In the genomic region with DNA sequence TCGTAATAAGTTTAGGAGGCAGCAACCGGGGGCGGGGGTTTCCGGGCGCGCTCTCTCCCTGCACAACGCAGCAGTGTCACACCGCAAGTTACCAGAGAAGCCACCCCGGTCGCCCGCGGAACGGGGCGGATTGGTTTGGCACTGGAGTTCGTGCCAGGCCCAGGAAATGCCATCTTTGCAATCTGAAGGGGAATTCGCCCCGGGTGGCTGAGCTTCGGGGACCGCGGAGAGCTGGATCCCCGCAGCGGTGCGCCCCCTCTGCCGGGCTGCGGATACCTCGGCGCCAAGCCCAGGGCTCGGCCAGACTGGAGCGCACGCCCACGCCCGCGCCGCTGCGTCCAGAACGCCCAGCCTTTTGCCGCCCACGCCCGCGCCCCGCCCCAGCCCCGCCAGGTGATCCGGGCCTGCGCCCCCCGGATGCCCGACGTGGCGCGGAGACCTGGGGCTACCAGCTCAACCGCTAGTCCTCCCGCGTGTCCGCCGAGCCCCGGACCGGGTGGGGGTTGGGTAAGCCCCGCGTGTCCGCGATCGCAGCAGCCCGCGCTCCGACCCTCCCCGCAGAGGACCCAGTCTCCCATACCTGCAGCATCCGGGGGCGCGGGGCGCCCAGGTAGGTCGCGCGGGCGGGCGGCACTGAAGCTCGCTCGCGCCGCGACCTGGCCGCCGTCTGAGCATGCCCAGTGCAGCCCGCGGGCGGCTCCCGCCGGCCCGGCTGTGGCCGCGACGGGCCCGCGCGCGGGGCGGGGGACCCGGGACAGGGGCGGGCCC, we compare ENCODE assay signal across 8 mouse cellular contexts. TPM values are rescaled to one million over a fixed set of nuclear protein-coding genes. Genes with fewer than 3 reads are reported as not detected.
DNase-seq lines count a peak whose midpoint lies in the region; ATAC-seq and TF ChIP-seq lines count a peak whose summit lies in the region.

No protein-coding gene starts in this region.

- DNase-seq in heart, postnatal 14 days, result peak; percentile 74 to 77
- DNase-seq in kidney, postnatal 4 days, result peak; percentile 74 to 84
- peak; percentile 73 for DNase-seq in lung, embryonic 14.5 days
- peak; percentile 51 for DNase-seq in thymus, postnatal 25 days

- H3K27ac ChIP-seq in ES-Bruce4 (ENCODE audit: insufficient read depth, low read length), result no peak overlapping the region
- H3K27ac ChIP-seq in brown adipose tissue, adult 24 weeks (replicated peaks; ENCODE audit: low read depth, low read length), result no peak overlapping the region
- no peak overlapping the region for H3K27ac ChIP-seq in forebrain, embryonic 16.5 days (ENCODE audit: low read length)
- no peak overlapping the region for H3K27ac ChIP-seq in lung, embryonic 14.5 days (ENCODE audit: low read depth)
- no peak overlapping the region for H3K27ac ChIP-seq in olfactory bulb, adult 2 months (ENCODE audit: insufficient read depth, low read depth, low read length)

- peaks cover 7% of the 10 kb centered on the region for H3K4me1 ChIP-seq in ES-Bruce4 (ENCODE audit: control insufficient read depth, insufficient read depth, low read length)
- H3K4me1 ChIP-seq in brown adipose tissue, adult 24 weeks (ENCODE audit: control insufficient read depth, insufficient read depth, insufficient read length, low read length), result no peaks in the 10 kb centered on the region
- peaks cover 23% of the 10 kb centered on the region for H3K4me1 ChIP-seq in forebrain, embryonic 16.5 days (replicated peaks; ENCODE audit: control insufficient read depth, insufficient read depth, low read length)
- H3K4me1 ChIP-seq in lung, embryonic 14.5 days (ENCODE audit: insufficient read depth), result peaks cover 8% of the 10 kb centered on the region
- peaks cover 32% of the 10 kb centered on the region for H3K4me1 ChIP-seq in olfactory bulb, adult 2 months (ENCODE audit: control insufficient read depth, insufficient read depth, low read length)

- ATAC-seq in forebrain, embryonic 16.5 days, result peak; percentile 21
- peak; percentile 45 for ATAC-seq in lung, embryonic 14.5 days (ENCODE audit: insufficient read depth)

- TF ChIP-seq EP300 in ES-Bruce4 (IDR thresholded peaks at IDR 0.05; ENCODE audit: insufficient read depth, low read depth, low read length), result no peak

- H3K4me3 ChIP-seq in ES-Bruce4 (ENCODE audit: low read depth, low read length), result peak overlapping the region; percentile 84
- H3K4me3 ChIP-seq in brown adipose tissue, adult 24 weeks (ENCODE audit: insufficient read depth, low read depth, low read length), result peak overlapping the region; percentile 87
- H3K4me3 ChIP-seq in forebrain, embryonic 16.5 days (replicated peaks; ENCODE audit: low read length), result peak overlapping the region; percentile 54
- H3K4me3 ChIP-seq in lung, embryonic 14.5 days (ENCODE audit: low read depth, low read length), result peak overlapping the region; percentile 79
- peak overlapping the region; percentile 97 for H3K4me3 ChIP-seq in olfactory bulb, adult 2 months (ENCODE audit: insufficient read depth, low read depth, low read length)

- H3K36me3 ChIP-seq in ES-Bruce4 (ENCODE audit: control insufficient read depth, insufficient read depth, low read length, poor library complexity, severe bottlenecking), result no peaks in the 10 kb centered on the region
- H3K36me3 ChIP-seq in forebrain, embryonic 16.5 days (ENCODE audit: control insufficient read depth, insufficient read depth), result no peaks in the 10 kb centered on the region
- H3K36me3 ChIP-seq in lung, embryonic 14.5 days (ENCODE audit: insufficient read depth), result no peaks in the 10 kb centered on the region

- no peaks in the 10 kb centered on the region for H3K27me3 ChIP-seq in ES-Bruce4 (ENCODE audit: control insufficient read depth, insufficient read depth, low read length, poor library complexity, severe bottlenecking)
- 0 out of 2 replicates have a peak, but pooled peaks cover 4% of the 10 kb centered on the region for H3K27me3 ChIP-seq in forebrain, embryonic 16.5 days (replicated peaks; ENCODE audit: control insufficient read depth, insufficient read depth, low read length)
- peaks cover 11% of the 10 kb centered on the region; the same call in 1 of the 2 replicates for H3K27me3 ChIP-seq in lung, embryonic 14.5 days (ENCODE audit: insufficient read depth, low read length)

- no peaks in the 10 kb centered on the region for H3K9me3 ChIP-seq in ES-Bruce4 (replicated peaks; ENCODE audit: control insufficient read depth, insufficient read depth, low read length, poor library complexity, severe bottlenecking)
- H3K9me3 ChIP-seq in forebrain, embryonic 16.5 days (ENCODE audit: control insufficient read depth, low read length), result no peaks in the 10 kb centered on the region
- no peaks in the 10 kb centered on the region for H3K9me3 ChIP-seq in lung, embryonic 14.5 days (ENCODE audit: low read depth, low read length)

- H3K4me2 ChIP-seq in forebrain, embryonic 16.5 days (ENCODE audit: low read length), result peak overlapping the region; percentile 95
- peak overlapping the region; percentile 90 for H3K4me2 ChIP-seq in lung, embryonic 14.5 days

- intact Hi-C loops in heart, postnatal 14 days (cut with DNase I), result loop anchor here (2.0 to 10.0 kb wide), 2 partner anchors 19 to 235 kb away; no protein-coding TSS in a partner anchor

- no peak for TF ChIP-seq POLR2A in ES-Bruce4 (IDR thresholded peaks at IDR 0.05; ENCODE audit: insufficient read depth, low read length)
- no peak for TF ChIP-seq POLR2A in olfactory bulb, adult 2 months (IDR thresholded peaks at IDR 0.05; ENCODE audit: insufficient read depth, low read depth, low read length)

- WGBS in forebrain, embryonic 16.5 days, result under 1% methylated on average over 95 of the region's 97 CpGs
- under 1% methylated on average over 89 of the region's 97 CpGs for WGBS in lung, embryonic 14.5 days
- under 1% methylated on average over 93 of the region's 97 CpGs for WGBS in olfactory bulb, adult 2 months

- H3K9ac ChIP-seq in ES-Bruce4 (ENCODE audit: low read depth, poor library complexity, severe bottlenecking), result peak overlapping the region; percentile 94
- peak overlapping the region; percentile 69 for H3K9ac ChIP-seq in forebrain, embryonic 16.5 days (replicated peaks; ENCODE audit: low read depth, low read length)
- peak overlapping the region; percentile 80 for H3K9ac ChIP-seq in lung, embryonic 14.5 days

- no peak for TF ChIP-seq CTCF in ES-Bruce4 (IDR thresholded peaks at IDR 0.05; ENCODE audit: low read depth, low read length)
- peak; percentile 31; the same call in 1 of the 2 replicates for TF ChIP-seq CTCF in lung, embryonic 14.5 days (IDR thresholded peaks at IDR 0.05; ENCODE audit: low read depth)
- TF ChIP-seq CTCF in olfactory bulb, adult 2 months (IDR thresholded peaks at IDR 0.05; ENCODE audit: insufficient read depth, low read depth, low read length), result no peak

RNA-seq across cellular contexts. Expression of gene Ptpn3, which starts 1.8 kb away (rescaled TPM):
- polyA plus RNA-seq in ES-Bruce4 (2011; ENCODE audit: insufficient read depth, insufficient read length, low read depth, missing spikeins), result 30.6 and 34.8 TPM in 2 replicates
- 1.7 and 1.9 TPM in 2 replicates for polyA plus RNA-seq in brown adipose tissue, adult 24 weeks (2012; ENCODE audit: insufficient read depth, insufficient read length, missing spikeins)
- 1.3 and 2.6 TPM in 2 replicates for polyA plus RNA-seq in forebrain, embryonic 16.5 days (2015; fragmentation: Nextera tagmentation; extraction: Ambion mirVana)
- 10 to 100 TPM; 34.3 to 34.8 TPM for total RNA-seq in heart, postnatal 14 days (2021)
- polyA plus RNA-seq in lung, embryonic 14.5 days (2014; fragmentation: Nextera tagmentation; extraction: Ambion mirVana), result 4.4 and 4.9 TPM in 2 replicates
- not detected in 2 replicates for polyA plus RNA-seq in olfactory bulb, adult 2 months (2012; ENCODE audit: insufficient read depth, insufficient read length, low replicate concordance, missing spikeins)
